Mouse (Mus musculus): ENCODE results near the gene Pafah2.

The Pafah2 gene

DNA sequence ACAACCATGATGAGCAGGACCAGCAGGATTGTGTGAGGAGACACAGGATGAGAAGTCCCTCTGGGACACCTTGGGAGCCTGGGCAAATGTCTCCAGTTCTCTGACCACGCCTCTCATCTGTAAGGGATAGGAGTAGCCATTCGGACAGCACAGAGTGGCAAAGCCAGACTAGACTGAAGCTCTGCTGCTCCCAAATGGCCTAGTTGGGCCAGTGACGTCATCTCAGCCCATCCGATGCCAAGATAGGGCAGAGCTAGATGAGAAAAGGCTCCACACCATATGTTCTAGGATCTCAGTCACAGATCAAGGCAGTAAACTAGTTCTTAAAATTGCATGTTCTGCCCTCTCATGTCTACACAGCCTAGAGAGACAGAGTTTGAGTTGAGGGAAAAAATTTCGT is 62.7 kb downstream of the Pafah2 start:
- DNase-seq (ENCODE audit: extremely low read depth, low read depth): no peak

DNA sequence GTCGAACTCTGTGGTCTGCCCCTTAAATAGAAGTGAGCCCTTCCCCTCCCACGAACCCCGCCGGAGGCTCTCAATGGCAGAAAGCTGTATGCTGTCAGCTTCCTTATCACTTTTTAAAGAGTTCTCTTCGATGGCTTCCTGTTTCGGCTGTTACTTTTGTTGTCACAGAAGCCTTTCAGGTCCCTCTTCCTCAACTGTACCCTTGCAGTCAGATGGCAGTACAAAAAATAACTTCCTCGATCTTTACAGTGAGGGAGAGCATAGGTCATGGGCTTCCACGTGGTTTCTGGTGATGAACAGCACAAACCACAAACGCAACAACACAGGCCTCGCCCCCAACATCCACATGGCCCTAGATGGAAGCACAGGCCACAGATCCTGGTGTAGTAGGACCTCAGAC is 64.2 kb downstream of the Pafah2 start:
- peak; percentile 73 for DNase-seq (ENCODE audit: extremely low read depth, low read depth)

GRCm38 (mm10) chr4:134461252-134461651 is 65.1 kb downstream of the Pafah2 start:
- no peak for DNase-seq (ENCODE audit: extremely low read depth, low read depth)

GRCm38 (mm10) chr4:134465789-134466188 is 69.7 kb downstream of the Pafah2 start:
- no peak for DNase-seq (ENCODE audit: extremely low read depth, low read depth)

DNA sequence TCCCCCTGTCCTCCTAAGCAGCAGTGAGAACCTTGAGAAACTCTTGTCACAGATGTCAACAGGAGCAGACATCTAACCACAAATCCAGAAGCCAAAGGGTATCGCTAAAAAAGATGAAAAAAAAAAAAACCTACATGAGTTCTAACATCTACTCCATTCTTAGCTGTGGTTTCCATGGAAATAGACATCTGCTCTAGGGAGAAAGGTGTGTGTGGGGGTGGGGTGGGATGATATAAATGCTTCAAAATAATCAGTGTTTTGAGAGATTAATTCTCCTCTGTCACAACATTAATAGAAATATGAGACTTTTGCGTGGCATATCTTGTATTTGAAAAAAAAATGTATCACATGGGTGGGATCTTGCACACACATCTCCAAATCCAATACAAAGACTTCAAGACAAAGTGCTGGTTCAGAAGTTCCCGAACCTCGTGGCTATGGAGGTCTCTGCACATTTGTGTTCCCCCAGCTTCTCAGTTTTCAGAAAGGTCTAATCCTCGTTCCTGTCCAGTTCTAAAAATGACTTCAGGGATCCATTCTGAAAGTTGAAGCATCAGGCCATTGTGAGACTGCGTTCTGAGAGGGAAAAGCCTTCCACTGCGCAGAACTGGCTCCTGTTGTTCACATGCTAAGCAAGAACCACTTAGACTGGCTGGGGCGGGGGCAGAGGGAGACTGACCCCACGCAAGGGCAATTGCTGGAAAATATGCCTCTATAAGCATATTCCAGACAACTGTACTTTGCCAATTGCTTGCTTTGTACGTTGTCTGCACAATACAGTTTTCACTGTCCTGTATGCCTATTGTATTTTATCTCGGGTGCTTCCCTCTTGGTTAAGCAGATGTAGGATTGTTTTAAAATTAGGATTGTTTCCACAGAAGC is 70.5 kb downstream of the Pafah2 start:
- DNase-seq (ENCODE audit: extremely low read depth, low read depth): no peak

- peak; percentile 26 for DNase-seq (ENCODE audit: extremely low read depth, low read depth)
Measured at GRCm38 (mm10) chr4:134467435-134468214, 71.5 kb downstream of the Pafah2 start.

DNA sequence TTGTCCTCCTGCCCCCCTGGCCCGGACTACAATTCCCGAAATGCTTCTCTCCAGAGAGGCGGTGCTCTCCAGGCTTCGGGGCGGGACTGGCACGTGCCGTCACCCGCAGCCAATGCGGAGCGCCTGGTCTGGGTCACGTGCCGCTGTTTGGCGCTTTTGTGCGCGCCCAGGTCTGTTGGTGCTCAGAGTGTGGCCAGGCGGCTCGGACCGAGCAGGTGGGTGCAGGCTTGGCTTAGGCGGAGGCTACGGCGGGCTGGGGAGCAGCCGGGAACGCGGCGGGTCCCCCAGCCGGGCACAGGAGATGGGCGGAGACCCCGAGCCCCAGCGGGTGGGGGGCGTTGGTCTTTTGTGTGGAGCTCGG is 72.1 kb downstream of the Pafah2 start, which contains the start of gene Stmn1:
Gene Stmn1, plus strand, starts transcription at position 106 of the 361 bp plus-strand sequence.
- peak; percentile 86 for DNase-seq (ENCODE audit: extremely low read depth, low read depth)

GRCm38 (mm10) chr4:134468578-134469266 is 72.6 kb downstream of the Pafah2 start:
- peak; percentile 67 for DNase-seq (ENCODE audit: extremely low read depth, low read depth)

DNA sequence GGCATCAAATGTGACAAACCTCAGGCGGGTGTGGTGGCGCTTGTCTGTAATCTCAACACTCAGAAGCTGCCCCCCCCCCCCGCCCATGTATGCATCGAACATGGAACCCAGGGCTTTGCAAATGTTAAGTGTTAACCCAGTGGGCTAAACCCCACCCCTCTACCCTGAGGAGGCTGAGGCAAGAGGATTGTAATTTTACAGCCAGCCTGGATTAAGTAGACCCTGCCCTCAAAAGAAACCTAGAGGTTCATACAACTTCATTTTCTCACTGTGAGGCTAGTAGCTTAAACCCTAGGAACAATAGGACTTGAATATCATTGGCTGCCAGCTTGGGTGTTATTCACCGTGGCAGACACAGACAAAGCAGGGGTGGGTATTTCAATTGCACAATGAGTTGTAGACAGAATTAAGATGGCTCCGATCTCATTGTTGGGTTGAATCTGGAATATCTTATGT is 73.2 kb downstream of the Pafah2 start:
- DNase-seq (ENCODE audit: extremely low read depth, low read depth): no peak

GRCm38 (mm10) chr4:134469985-134470384 is 73.9 kb downstream of the Pafah2 start:
- no peak for DNase-seq (ENCODE audit: extremely low read depth, low read depth)

- no peak for DNase-seq (ENCODE audit: extremely low read depth, low read depth)
Measured at GRCm38 (mm10) chr4:134471469-134471868, 75.3 kb downstream of the Pafah2 start.

GRCm38 (mm10) chr4:134473764-134474163 is 77.6 kb downstream of the Pafah2 start:
- DNase-seq (ENCODE audit: extremely low read depth, low read depth): no peak

- no peak for DNase-seq (ENCODE audit: extremely low read depth, low read depth)
Measured at GRCm38 (mm10) chr4:134474240-134474639, 78.1 kb downstream of the Pafah2 start.

- DNase-seq (ENCODE audit: extremely low read depth, low read depth): no peak
Measured at GRCm38 (mm10) chr4:134476899-134477298, 80.8 kb downstream of the Pafah2 start.
